Mouse (Mus musculus) thymus, adult 2 months (tissue): ENCODE measurements around the gene Ttll1. TPM values are rescaled to one million over a fixed set of nuclear protein-coding genes. Genes with fewer than 3 reads are reported as not detected.
"Not testable (repeated sequence)": the region's sequence is repeated elsewhere in the genome, so short reads cannot be mapped to it uniquely, and the experiment has no call there.

Source experiments
- DNase-seq: peaks from one replicate; pipeline ENCODE4 v3.0.0; 2021
- H3K27ac ChIP-seq: fragments of 200-500 bp; 2 replicates; pipeline ENCODE4 v1.5.1; 2012; ENCODE audit warnings: low read length, control low read depth; ENCODE audit not compliant: control insufficient read depth, insufficient read depth
- H3K27me3 ChIP-seq: fragments of 200-500 bp; 2 replicates; pipeline ENCODE4 v1.6.1; 2012; ENCODE audit warnings: mild to moderate bottlenecking, low read length, moderate library complexity, mixed read lengths; ENCODE audit not compliant: control insufficient read depth, insufficient read depth
- H3K36me3 ChIP-seq: fragments of 200-500 bp; 2 replicates; pipeline ENCODE4 v1.6.1; 2012; ENCODE audit warnings: mild to moderate bottlenecking, low read length, moderate library complexity; ENCODE audit not compliant: control insufficient read depth, insufficient read depth
- H3K4me1 ChIP-seq: fragments of 200-500 bp; replicated peaks from 2 replicates; pipeline ENCODE4 v1.6.1; 2012; ENCODE audit warnings: low read length; ENCODE audit not compliant: control insufficient read depth, insufficient read depth
- H3K4me3 ChIP-seq: fragments of 200-500 bp; 2 replicates; pipeline ENCODE4 v1.5.1; 2012; ENCODE audit warnings: mild to moderate bottlenecking, low read length, control low read depth, moderate library complexity; ENCODE audit not compliant: control insufficient read depth, insufficient read depth
- CTCF ChIP-seq: fragments of 200-500 bp; IDR thresholded peaks from 2 replicates; pipeline ENCODE4 v1.5.1; 2012; ENCODE audit warnings: mild to moderate bottlenecking, control low read depth, low read length, moderate library complexity, borderline replicate concordance; ENCODE audit not compliant: control insufficient read depth, poor library complexity, insufficient read depth; ENCODE audit errors: extremely low read depth
- POLR2A ChIP-seq: fragments of 200-500 bp; IDR thresholded peaks from 2 replicates; pipeline ENCODE4 v1.6.1; 2012; ENCODE audit warnings: mild to moderate bottlenecking, low read length, control low read depth, moderate library complexity; ENCODE audit not compliant: control insufficient read depth, poor library complexity, insufficient read depth; ENCODE audit errors: extremely low read depth
- WGBS: fragments of 180-500 bp; shearing (Covaris S2); methylation state at CpG from one replicate; pipeline ENCODE4 v1.1.7; 2018; 5-methylcytosine and 5-hydroxymethylcytosine counted together
- polyA plus RNA-seq: library from polyadenylated mRNA; depleted of rRNA; stranded (reverse); fragments of >200 nt; gene quantifications from 2 replicates; pipeline ENCODE4 v1.2.3, GENCODE M21; 2012

Gene Ttll1
- polyA plus RNA-seq, 1 experiment, result 10.9 TPM

DNA sequence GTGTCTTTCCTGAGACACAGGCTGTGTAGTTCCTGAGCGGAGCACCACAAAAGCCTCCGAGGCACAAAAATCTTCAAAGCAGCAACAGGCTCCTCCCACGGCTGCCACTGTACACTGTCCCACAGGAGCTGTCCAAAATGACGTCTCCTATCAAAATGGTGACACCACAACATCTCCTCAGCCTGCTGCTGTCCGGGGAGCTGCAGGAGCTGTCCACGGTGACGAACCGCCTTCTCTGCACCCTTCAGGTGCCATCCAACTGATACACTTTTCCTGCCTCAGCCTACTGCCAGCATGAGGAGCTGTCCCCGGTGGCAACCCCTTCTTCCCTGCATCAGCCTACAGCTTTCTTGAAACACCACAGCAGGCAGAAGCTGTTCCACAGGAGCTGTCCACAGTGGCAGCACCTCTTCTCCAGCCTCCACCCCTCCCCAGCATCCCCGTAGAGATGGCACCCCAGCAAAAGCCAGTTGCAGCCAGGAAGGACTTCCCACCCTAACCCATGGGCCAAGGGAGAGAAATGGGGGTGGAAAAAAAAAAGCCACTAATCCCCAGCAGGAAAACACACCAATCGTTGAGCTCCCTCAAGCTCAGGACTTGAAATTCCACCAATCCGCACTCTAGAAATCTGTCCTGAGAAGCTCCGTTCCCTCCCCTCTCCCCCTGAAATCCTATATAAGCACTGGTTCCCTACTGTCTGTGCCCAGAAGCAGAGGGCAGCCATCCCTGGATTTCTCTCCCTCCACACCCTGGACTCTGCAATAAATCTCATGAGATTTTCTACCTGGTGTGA is 2.0 kb upstream of the Ttll1 start:
- H3K4me1 ChIP-seq, result peaks cover 3% of the 10 kb centered on the region
- no peaks in the 10 kb centered on the region for H3K36me3 ChIP-seq
- no peak overlapping the region for H3K4me3 ChIP-seq
- no peak for DNase-seq
- H3K27ac ChIP-seq, result no peak overlapping the region
- H3K27me3 ChIP-seq, result no peaks in the 10 kb centered on the region
- TF ChIP-seq CTCF (no peak), POLR2A (no peak)
- WGBS, result 72% methylated on average over 13 of the region's 13 CpGs

DNA sequence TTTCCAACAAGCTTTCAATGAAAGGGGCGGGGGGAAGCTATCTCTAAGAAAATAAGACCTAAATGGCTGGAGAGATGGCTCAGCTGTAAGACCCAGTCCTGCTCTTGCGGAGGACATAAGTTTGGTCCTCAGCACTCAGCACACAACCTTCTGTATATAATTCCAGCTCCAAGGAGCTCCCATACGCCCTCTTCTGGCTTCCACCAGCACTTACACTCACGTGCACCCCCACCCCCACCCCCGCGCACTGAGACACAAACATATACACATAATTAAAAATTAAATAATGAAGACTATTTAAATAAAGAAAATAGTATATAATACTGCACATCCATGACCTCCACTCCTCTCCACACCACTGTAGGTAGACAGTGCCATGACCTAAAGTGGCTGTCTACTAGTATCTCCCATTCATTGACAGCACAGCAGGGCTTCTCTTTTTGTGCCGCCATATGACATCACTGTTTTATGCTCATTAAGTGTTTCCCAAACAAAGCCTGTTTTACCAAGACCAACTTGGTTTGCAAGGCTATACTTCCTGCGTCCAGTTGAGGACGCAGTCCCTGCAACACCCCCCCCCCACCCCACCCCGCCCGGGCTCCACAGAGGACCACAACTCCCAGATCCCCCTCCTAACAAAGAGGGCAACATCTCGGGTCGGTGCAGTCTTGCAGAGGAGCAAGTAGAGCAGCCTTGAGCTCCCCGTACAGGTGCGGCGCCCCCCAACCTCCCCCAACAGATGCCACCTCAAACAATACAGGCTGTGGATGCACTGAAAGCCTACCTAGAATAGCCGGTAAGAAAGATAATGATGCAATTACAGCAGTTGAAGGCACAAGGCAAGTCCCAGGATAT is 516 bp downstream of the Ttll1 start:
- H3K27me3 ChIP-seq, result no peaks in the 10 kb centered on the region
- TF ChIP-seq CTCF (no peak), POLR2A (no peak)
- H3K36me3 ChIP-seq, result no peaks in the 10 kb centered on the region
- no peak for DNase-seq
- no peak overlapping the region for H3K27ac ChIP-seq
- peaks cover 3% of the 10 kb centered on the region for H3K4me1 ChIP-seq
- peak overlapping the region; percentile 54 for H3K4me3 ChIP-seq
- WGBS, result 36% methylated on average over 17 of the region's 17 CpGs

- not testable (repeated sequence) for H3K27ac ChIP-seq, DNase-seq, H3K4me1 ChIP-seq, H3K4me3 ChIP-seq, H3K27me3 ChIP-seq, H3K36me3 ChIP-seq
- WGBS, result 91% methylated on average over 6 of the region's 6 CpGs
These were observed 9.2 kb downstream of the Ttll1 start for GRCm38 (mm10) chr15:83501483-83501882.

DNA sequence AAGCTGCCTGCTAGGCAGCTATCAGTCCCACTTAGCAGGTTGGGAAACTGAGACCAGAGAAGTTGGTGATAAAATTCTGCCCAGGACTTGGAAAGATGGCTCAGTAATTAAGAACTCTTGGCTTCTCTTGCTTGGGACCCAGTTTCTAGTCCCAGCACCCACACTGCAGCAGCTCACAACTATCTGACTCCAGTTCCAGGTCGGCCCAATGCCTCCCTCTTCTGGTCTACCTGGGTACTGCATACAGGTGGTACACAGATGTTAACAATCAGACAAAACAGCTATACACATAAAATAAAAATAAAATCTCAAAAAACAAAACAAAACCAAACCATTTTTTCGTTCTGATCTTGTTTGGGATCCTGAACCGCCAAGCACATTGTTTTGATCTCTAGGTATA is 10.3 kb downstream of the Ttll1 start:
- DNase-seq, result peak; percentile 65
- Histone ChIP-seq H3K27ac (no peak overlapping the region), H3K4me1 (no peaks in the 10 kb centered on the region), H3K4me3 (no peak overlapping the region), H3K36me3 (no peaks in the 10 kb centered on the region), H3K27me3 (no peaks in the 10 kb centered on the region)
- 76% methylated on average over 3 of the region's 3 CpGs for WGBS
- TF ChIP-seq CTCF (no peak; the same call in 1 of the 2 replicates), POLR2A (no peak)

DNA sequence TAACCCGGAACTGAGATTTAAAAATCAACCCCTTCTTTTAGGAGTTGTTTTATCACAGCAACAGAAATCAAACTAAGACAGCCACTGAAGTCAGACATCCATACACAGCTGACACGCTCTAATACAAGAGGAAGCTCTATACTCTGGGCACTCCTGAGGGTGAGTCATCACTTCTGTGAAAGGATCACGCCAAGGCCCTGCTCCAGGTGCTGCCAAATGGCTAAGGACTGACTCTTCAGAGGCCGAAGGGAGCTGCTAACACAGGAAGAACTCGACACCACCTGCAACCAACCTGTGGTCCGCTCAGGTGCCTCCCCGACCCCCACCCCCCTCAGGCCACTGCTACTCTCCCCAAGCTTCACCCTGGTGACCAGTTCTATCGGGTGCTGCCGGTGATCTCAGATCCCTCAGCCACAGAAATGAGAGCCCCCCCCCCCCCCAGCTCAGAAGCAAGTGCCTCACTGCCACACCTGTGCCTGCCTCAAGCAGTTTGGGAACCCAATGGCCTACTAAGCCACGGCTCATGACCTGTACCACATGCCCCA is 11.4 kb downstream of the Ttll1 start:
- Histone ChIP-seq H3K27ac (no peak overlapping the region), H3K36me3 (no peaks in the 10 kb centered on the region), H3K4me3 (no peak overlapping the region), H3K27me3 (no peaks in the 10 kb centered on the region), H3K4me1 (no peaks in the 10 kb centered on the region)
- DNase-seq, result no peak
- 84% methylated on average over 10 of the region's 10 CpGs for WGBS
- TF ChIP-seq POLR2A, result no peak
- no peak for TF ChIP-seq CTCF

DNA sequence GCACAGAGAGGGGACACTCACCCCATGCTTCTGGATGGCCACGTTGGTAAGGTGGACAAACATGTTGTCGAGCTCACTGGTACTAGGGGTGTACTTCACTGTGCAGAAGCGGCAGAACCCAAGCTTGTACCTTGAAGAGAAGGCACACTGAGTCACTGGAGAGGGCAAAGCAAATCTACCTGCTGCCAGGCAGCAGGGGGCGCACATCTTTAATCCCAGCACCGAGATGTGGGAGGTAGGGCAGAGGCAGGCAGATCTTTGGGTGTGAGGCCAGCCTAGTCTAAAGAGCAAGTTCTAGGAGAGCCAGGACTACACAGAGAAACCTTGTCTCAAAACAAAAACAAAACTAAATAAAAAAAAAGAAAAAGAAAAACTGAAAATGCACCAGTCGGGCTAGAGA is 13.4 kb downstream of the Ttll1 start:
- peak; percentile 14 for DNase-seq
- Histone ChIP-seq H3K27ac (no peak overlapping the region), H3K27me3 (no peaks in the 10 kb centered on the region), H3K36me3 (no peaks in the 10 kb centered on the region), H3K4me1 (no peaks in the 10 kb centered on the region), H3K4me3 (no peak overlapping the region)
- WGBS, result 93% methylated on average over 6 of the region's 6 CpGs
- TF ChIP-seq POLR2A, result no peak
- TF ChIP-seq CTCF, result 0 out of 2 replicates have a peak, but pooled peaks have one; percentile 16
